Mouse (Mus musculus): ENCODE data around the gene Sptb. TPM values are rescaled to one million over a fixed set of nuclear protein-coding genes. Genes with fewer than 3 reads are reported as not detected.
A peak's percentile ranks its signal among the peaks of the same experiment; 100 is the strongest.

Gene Sptb
- total RNA-seq, 2 experiments from 2014 or later: 58.2 to 60.5 TPM

GRCm38 (mm10) chr12:76533377-76534222, 176.7 kb downstream of the Sptb start:
- peak in 1 of 2 experiments; percentile 50 for DNase-seq (ENCODE audit: low spot score in 2 of 2)
- intact Hi-C loops (cut with DNase I): no loop called here

GRCm38 (mm10) chr12:76532926-76533376, 177.4 kb downstream of the Sptb start:
- intact Hi-C loops (cut with DNase I): no loop called here

GRCm38 (mm10) chr12:76531986-76532925, 178.1 kb downstream of the Sptb start:
- no peak for DNase-seq (ENCODE audit: low spot score in 2 of 2)
- intact Hi-C loops (cut with DNase I): no loop called here

More at GRCm38 (mm10) chr12:76532926-76533376, 177.4 kb downstream of the Sptb start:
- no peak for DNase-seq (ENCODE audit: low spot score in 2 of 2)

GRCm38 (mm10) chr12:76530580-76531139, 179.7 kb downstream of the Sptb start, which contains the start of gene Plekhg3:
Gene Plekhg3, plus strand, starts transcription at chr12:76530891.
- intact Hi-C loops (cut with DNase I): no loop called here

More at GRCm38 (mm10) chr12:76530580-76531139, 179.7 kb downstream of the Sptb start, which contains the start of gene Plekhg3:
- no peak for DNase-seq (ENCODE audit: low spot score in 2 of 2)

Small RNA genes lying within 50 kb of the gene (microRNA-seq; reads per million reads assigned to microRNA genes)
- 0 reads per million in 2 experiments for gene Mir5135

Other genes with a start within 250 kb of the Sptb start
- gene Plekhg3, start 179.7 kb downstream of the Sptb start, total RNA-seq (2021): 1 to 10 TPM; 7.0 to 9.7 TPM
- 10 to 100 TPM; 40.5 to 41.9 TPM for gene Churc1, start 55.0 kb upstream of the Sptb start, total RNA-seq (2021)
- gene Fntb, start 55.0 kb upstream of the Sptb start, total RNA-seq (2021): 10 to 100 TPM; 26.2 to 28.1 TPM
- gene Gpx2, start 85.0 kb upstream of the Sptb start, total RNA-seq (2021): under 1 TPM; 0.55 to 0.97 TPM
- 100 to 1,000 TPM; 234 to 269 TPM for gene Rab15, start 112.4 kb upstream of the Sptb start, total RNA-seq (2021)